Comparison of ENCODE assay signal across 8 mouse cellular contexts in genomic region chr1:52501090-52501489, GRCm38 (mm10). TPM values are rescaled to one million over a fixed set of nuclear protein-coding genes. Genes with fewer than 3 reads are reported as not detected.
DNase-seq lines count a peak whose midpoint lies in the region; ATAC-seq lines count a peak whose summit lies in the region.

No protein-coding gene starts in this region.

- H3K4me3 ChIP-seq in heart, embryonic 15.5 days, result peak overlapping the region; percentile 76
- peak overlapping the region; percentile 95 for H3K4me3 ChIP-seq in brown adipose tissue, adult 24 weeks (ENCODE audit: insufficient read depth, low read depth, low read length)
- peak overlapping the region; percentile 78 for H3K4me3 ChIP-seq in hindbrain, embryonic 13.5 days
- peak overlapping the region; percentile 66 for H3K4me3 ChIP-seq in midbrain, embryonic 13.5 days (replicated peaks)

- peak overlapping the region; percentile 94; the same call in 1 of the 2 replicates for H3K27ac ChIP-seq in heart, embryonic 15.5 days
- peak overlapping the region; percentile 89; the same call in 1 of the 2 replicates for H3K27ac ChIP-seq in brown adipose tissue, adult 24 weeks (replicated peaks; ENCODE audit: low read depth, low read length)
- peak overlapping the region; percentile 81; the same call in 1 of the 2 replicates for H3K27ac ChIP-seq in hindbrain, embryonic 13.5 days
- H3K27ac ChIP-seq in midbrain, embryonic 13.5 days, result no peak overlapping the region

- no peak for DNase-seq in heart, adult 9 months (ENCODE audit: low spot score in 2 of 2)
- no peak for DNase-seq in urinary bladder, adult 2 months (ENCODE audit: low spot score)
- DNase-seq in right cerebral cortex, postnatal 25 days, result no peak
- DNase-seq in ovary, adult 18-20 months (ENCODE audit: low spot score), result no peak

- no peaks in the 10 kb centered on the region for H3K36me3 ChIP-seq in heart, embryonic 15.5 days
- H3K36me3 ChIP-seq in hindbrain, embryonic 13.5 days, result no peaks in the 10 kb centered on the region
- H3K36me3 ChIP-seq in midbrain, embryonic 13.5 days, result no peaks in the 10 kb centered on the region

- no peaks in the 10 kb centered on the region for H3K27me3 ChIP-seq in heart, embryonic 15.5 days
- H3K27me3 ChIP-seq in hindbrain, embryonic 13.5 days, result no peaks in the 10 kb centered on the region
- H3K27me3 ChIP-seq in midbrain, embryonic 13.5 days, result peaks cover 10% of the 10 kb centered on the region; the same call in 1 of the 2 replicates

- ATAC-seq in heart, embryonic 15.5 days (replicated peaks; ENCODE audit: insufficient number of reproducible peaks, insufficient read depth, low FRiP score, low read depth), result no peak
- no peak for ATAC-seq in hindbrain, embryonic 13.5 days (ENCODE audit: low FRiP score)
- ATAC-seq in midbrain, embryonic 13.5 days, result no peak

- WGBS in heart, embryonic 15.5 days, result 58% methylated on average over 1 of the region's 1 CpGs
- WGBS in hindbrain, embryonic 13.5 days, result 56% methylated on average over 1 of the region's 1 CpGs
- 73% methylated on average over 1 of the region's 1 CpGs for WGBS in midbrain, embryonic 13.5 days

- H3K4me2 ChIP-seq in heart, embryonic 15.5 days, result peak overlapping the region; percentile 77
- H3K4me2 ChIP-seq in hindbrain, embryonic 13.5 days, result peak overlapping the region; percentile 83
- H3K4me2 ChIP-seq in midbrain, embryonic 13.5 days (replicated peaks), result peak overlapping the region; percentile 85

- no peaks in the 10 kb centered on the region for H3K9me3 ChIP-seq in heart, embryonic 15.5 days (replicated peaks)
- H3K9me3 ChIP-seq in hindbrain, embryonic 13.5 days, result no peaks in the 10 kb centered on the region
- no peaks in the 10 kb centered on the region for H3K9me3 ChIP-seq in midbrain, embryonic 13.5 days

- 0 out of 2 replicates have a peak overlapping the region, but pooled peaks have one; percentile 86 for H3K9ac ChIP-seq in heart, embryonic 15.5 days
- peak overlapping the region; percentile 82; the same call in 1 of the 2 replicates for H3K9ac ChIP-seq in hindbrain, embryonic 13.5 days
- H3K9ac ChIP-seq in midbrain, embryonic 13.5 days (replicated peaks), result peak overlapping the region; percentile 80; the same call in 1 of the 2 replicates

- peaks cover 16% of the 10 kb centered on the region for H3K4me1 ChIP-seq in heart, embryonic 15.5 days (replicated peaks)
- peaks cover 6% of the 10 kb centered on the region for H3K4me1 ChIP-seq in brown adipose tissue, adult 24 weeks (ENCODE audit: control insufficient read depth, insufficient read depth, insufficient read length, low read length)
- H3K4me1 ChIP-seq in hindbrain, embryonic 13.5 days (replicated peaks), result peaks cover 7% of the 10 kb centered on the region
- peaks cover 10% of the 10 kb centered on the region for H3K4me1 ChIP-seq in midbrain, embryonic 13.5 days (replicated peaks)

RNA-seq across cellular contexts. Expression of gene Nab1, which starts 0.6 kb away (rescaled TPM):
- polyA plus RNA-seq in heart, embryonic 15.5 days (2015; fragmentation: Nextera tagmentation; extraction: Ambion mirVana), result 23.6 and 25.1 TPM in 2 replicates
- polyA plus RNA-seq in brown adipose tissue, adult 24 weeks (2012; ENCODE audit: insufficient read depth, insufficient read length, missing spikeins), result 30.9 and 40.9 TPM in 2 replicates
- polyA plus RNA-seq in hindbrain, embryonic 13.5 days (2015; fragmentation: Nextera tagmentation; extraction: Ambion mirVana), result 8.9 and 9.2 TPM in 2 replicates
- 3.9 and 4.5 TPM in 2 replicates for polyA plus RNA-seq in midbrain, embryonic 13.5 days (2015; fragmentation: Nextera tagmentation; extraction: Ambion mirVana)
- 35.2 and 40.1 TPM in 2 replicates for polyA plus RNA-seq in urinary bladder, adult 2 months (2012; rRNA removed)
